Mouse (Mus musculus) brain, embryonic 14.5 days (tissue): ENCODE results near the gene Ms4a15.

ENCODE experiments used
- CTCF ChIP-seq: fragments of 200-500 bp; IDR thresholded peaks from 2 replicates; pipeline ENCODE4 v1.5.1; 2012; ENCODE audit warnings: inconsistent platforms, mild to moderate bottlenecking, moderate library complexity, borderline replicate concordance; ENCODE audit not compliant: insufficient read depth, insufficient read length; ENCODE audit errors: extremely low read depth
- POLR2A ChIP-seq: fragments of 200-500 bp; IDR thresholded peaks from 2 replicates; pipeline ENCODE4 v1.6.1; 2012; ENCODE audit warnings: mild to moderate bottlenecking, inconsistent platforms, borderline replicate concordance; ENCODE audit not compliant: poor library complexity, insufficient read depth, insufficient read length, severe bottlenecking; ENCODE audit errors: extremely low read depth

DNA sequence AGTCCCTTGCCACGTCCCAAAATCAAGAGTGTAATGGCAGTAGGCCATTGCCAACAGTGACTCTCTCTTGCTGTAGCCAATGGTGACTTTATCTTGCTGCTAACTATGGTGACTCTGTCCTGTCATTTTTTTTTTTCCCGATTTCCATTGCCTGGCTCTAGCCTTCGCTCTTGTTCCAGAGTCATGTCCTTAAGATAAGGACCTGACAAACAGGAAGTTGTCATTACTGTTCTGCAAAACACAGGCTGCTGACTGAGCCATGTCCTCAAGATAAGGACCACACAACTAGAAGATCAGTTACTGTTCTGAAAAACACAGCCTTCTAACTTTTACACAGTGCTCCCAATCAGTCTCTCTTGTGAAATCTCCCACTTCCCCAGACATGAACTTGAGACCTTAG, 22.6 kb downstream of the Ms4a15 start:
- TF ChIP-seq POLR2A (no peak), CTCF (no peak)
